Mouse (Mus musculus) hindbrain, embryonic 11.5 days (tissue): ENCODE measurements around the gene Sdhaf3. TPM values are rescaled to one million over a fixed set of nuclear protein-coding genes. Genes with fewer than 3 reads are reported as not detected.

Source experiments
- ATAC-seq: fragments of 200-750 bp; cut with Nextera tagmentation; 2 replicates; pipeline ENCODE4 v1.8.0; 2017; ENCODE audit warnings: mild to moderate bottlenecking, moderate TSS enrichment, moderate library complexity; ENCODE audit not compliant: low FRiP score
- DNase-seq: peaks from one replicate; pipeline ENCODE4 v3.0.0-alpha.2; 2015; ENCODE audit warnings: low spot score
- H3K27ac ChIP-seq: fragments of 300-500 bp; sonication (generic); 2 replicates; pipeline ENCODE4 v1.5.1; 2014; ENCODE audit warnings: mild to moderate bottlenecking, low read depth, low read length
- H3K27me3 ChIP-seq: fragments of 300-500 bp; sonication (generic); 2 replicates; pipeline ENCODE4 v1.6.1; 2014; ENCODE audit warnings: mild to moderate bottlenecking, low read length, moderate library complexity, mixed read lengths; ENCODE audit not compliant: control insufficient read depth, insufficient read depth
- H3K36me3 ChIP-seq: fragments of 300-500 bp; sonication (generic); 2 replicates; pipeline ENCODE4 v1.6.1; 2014; ENCODE audit warnings: mild to moderate bottlenecking, low read length, moderate library complexity, mixed read lengths; ENCODE audit not compliant: control insufficient read depth, insufficient read depth
- H3K4me1 ChIP-seq: fragments of 300-500 bp; sonication (generic); replicated peaks from 2 replicates; pipeline ENCODE4 v1.6.1; 2014; ENCODE audit warnings: low read length, mixed read lengths; ENCODE audit not compliant: control insufficient read depth, insufficient read depth
- H3K4me2 ChIP-seq: fragments of 300-500 bp; sonication (generic); replicated peaks from 2 replicates; pipeline ENCODE4 v1.6.1; 2014; ENCODE audit warnings: mild to moderate bottlenecking, low read depth, low read length
- H3K4me3 ChIP-seq: fragments of 300-500 bp; sonication (generic); 2 replicates; pipeline ENCODE4 v1.5.1; 2014; ENCODE audit warnings: low read depth, low read length
- H3K9ac ChIP-seq: fragments of 300-500 bp; sonication (generic); 2 replicates; pipeline ENCODE4 v1.6.1; 2014; ENCODE audit warnings: low read depth, low read length
- H3K9me3 ChIP-seq: fragments of 300-500 bp; sonication (generic); 2 replicates; pipeline ENCODE4 v1.6.1; 2016; ENCODE audit warnings: low read length; ENCODE audit not compliant: control insufficient read depth
- WGBS: fragments of 180-500 bp; shearing (Covaris S2); extraction: QIAGEN DNeasy Blood & Tissue Kit; methylation state at CpG from one replicate; pipeline ENCODE4 v1.1.7; 2014; 5-methylcytosine and 5-hydroxymethylcytosine counted together
- polyA plus RNA-seq: library from polyadenylated mRNA; unstranded; fragments of >200 nt; fragmentation: Nextera tagmentation; extraction: Ambion mirVana; gene quantifications from 2 replicates; pipeline ENCODE4 v1.2.1, GENCODE M21; 2014

Gene Sdhaf3
- polyA plus RNA-seq, 1 experiment from 2014 or later, result 9.0 TPM

DNA sequence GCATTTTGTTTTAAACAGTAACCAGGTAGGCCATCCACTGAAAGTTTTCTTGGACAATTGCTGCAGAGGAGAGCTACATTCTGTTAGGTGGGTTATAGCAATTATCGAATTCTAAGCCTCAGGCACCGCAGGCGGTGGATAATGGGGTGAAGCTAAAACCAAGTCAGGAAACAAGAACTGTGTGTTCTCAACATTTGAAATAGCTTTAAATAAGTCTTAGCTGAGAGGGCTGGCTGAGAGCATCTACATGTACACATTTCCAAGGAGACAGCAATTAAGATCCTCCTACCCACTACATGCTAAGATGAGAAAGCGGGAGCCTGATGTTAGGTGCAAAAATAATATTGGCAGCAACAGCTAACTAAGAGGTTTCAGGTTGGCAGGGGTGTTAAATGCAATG, 127.9 kb downstream of the Sdhaf3 start:
- no peaks in the 10 kb centered on the region for H3K27me3 ChIP-seq
- WGBS, result 96% methylated on average over 4 of the region's 4 CpGs
- no peaks in the 10 kb centered on the region for H3K36me3 ChIP-seq
- H3K27ac ChIP-seq, result no peak overlapping the region
- H3K4me1 ChIP-seq, result no peaks in the 10 kb centered on the region
- DNase-seq (no peak), ATAC-seq (no peak)
- no peak overlapping the region for H3K4me2 ChIP-seq
- no peak overlapping the region for H3K9ac ChIP-seq
- no peaks in the 10 kb centered on the region for H3K9me3 ChIP-seq
- H3K4me3 ChIP-seq, result no peak overlapping the region

DNA sequence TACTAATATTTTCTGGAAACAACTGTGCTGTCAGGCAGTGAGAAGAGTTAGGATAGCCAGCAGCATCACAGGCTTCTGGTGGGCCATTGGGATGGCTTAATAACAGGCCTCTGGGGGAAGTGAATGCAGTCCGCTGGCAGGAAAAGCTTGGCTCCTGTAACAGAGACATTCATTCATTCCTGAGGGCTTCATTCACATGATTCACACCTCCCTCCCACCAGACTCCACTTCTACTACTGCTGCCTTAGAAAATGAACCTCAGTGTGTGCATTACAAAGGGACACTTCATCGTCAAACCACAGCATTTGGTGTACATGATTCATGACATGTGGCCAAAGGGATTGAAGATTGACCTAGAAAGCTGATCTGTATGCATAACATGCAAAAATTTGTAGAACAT, 128.6 kb downstream of the Sdhaf3 start:
- Histone ChIP-seq H3K9ac (no peak overlapping the region), H3K4me2 (no peak overlapping the region), H3K36me3 (no peaks in the 10 kb centered on the region), H3K27me3 (no peaks in the 10 kb centered on the region), H3K4me1 (no peaks in the 10 kb centered on the region), H3K4me3 (no peak overlapping the region), H3K27ac (no peak overlapping the region), H3K9me3 (no peaks in the 10 kb centered on the region)
- ATAC-seq, result no peak
- 77% methylated on average over 2 of the region's 2 CpGs for WGBS
- DNase-seq, result no peak

DNA sequence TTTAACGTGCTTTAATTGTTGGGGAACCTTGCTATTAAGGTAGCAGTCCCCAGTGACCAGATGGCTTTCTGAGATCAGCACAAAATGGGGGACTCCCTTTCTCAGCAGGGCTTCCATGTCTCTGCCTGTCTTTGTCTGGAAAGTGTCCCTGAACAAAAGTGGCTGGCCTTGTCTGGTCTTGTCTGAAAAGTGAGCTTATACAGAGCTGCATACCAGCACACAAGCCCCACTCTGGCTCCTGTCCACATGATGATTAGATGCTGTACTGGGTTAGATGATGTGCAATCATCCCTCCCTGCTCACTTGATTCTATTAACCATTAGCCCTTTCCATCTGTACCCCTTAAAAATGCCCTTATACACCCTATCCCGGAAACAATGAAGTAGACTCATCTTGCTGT, 129.7 kb downstream of the Sdhaf3 start:
- Histone ChIP-seq H3K27me3 (no peaks in the 10 kb centered on the region), H3K36me3 (no peaks in the 10 kb centered on the region), H3K9me3 (no peaks in the 10 kb centered on the region), H3K27ac (no peak overlapping the region), H3K9ac (no peak overlapping the region), H3K4me2 (no peak overlapping the region), H3K4me1 (no peaks in the 10 kb centered on the region), H3K4me3 (no peak overlapping the region)
- ATAC-seq (no peak), DNase-seq (no peak)
- 74% methylated on average over 2 of the region's 2 CpGs for WGBS

DNA sequence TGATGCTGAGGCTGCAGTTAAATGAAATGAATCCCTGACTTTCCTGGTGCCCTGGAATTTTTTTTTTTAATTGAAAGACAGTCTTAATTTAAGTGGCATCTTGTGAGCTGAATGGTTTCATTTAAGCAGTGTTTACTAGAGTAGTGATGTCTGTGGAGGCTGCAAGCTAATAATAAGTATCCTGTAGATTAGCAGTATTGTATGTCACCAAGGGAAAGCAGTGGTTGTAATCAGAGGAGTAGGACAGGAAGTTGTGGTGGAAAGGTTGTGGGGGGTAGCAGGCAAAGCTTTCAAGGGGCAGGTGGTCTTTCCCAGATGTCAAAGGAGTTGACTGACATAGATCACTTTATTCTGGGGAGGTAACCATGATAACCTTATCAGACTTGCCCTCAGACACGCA, 136.3 kb downstream of the Sdhaf3 start:
- no peak overlapping the region for H3K4me3 ChIP-seq
- H3K9ac ChIP-seq, result no peak overlapping the region
- ATAC-seq, result no peak
- no peak overlapping the region for H3K27ac ChIP-seq
- H3K4me2 ChIP-seq, result no peak overlapping the region
- no peak for DNase-seq
- no peaks in the 10 kb centered on the region for H3K9me3 ChIP-seq
- H3K36me3 ChIP-seq, result no peaks in the 10 kb centered on the region
- H3K27me3 ChIP-seq, result no peaks in the 10 kb centered on the region
- no peaks in the 10 kb centered on the region for H3K4me1 ChIP-seq
- WGBS, result 88% methylated on average over 1 of the region's 1 CpGs

Other genes with a start within 250 kb of the Sdhaf3 start
- gene Dlx6, start 92.7 kb upstream of the Sdhaf3 start, polyA plus RNA-seq, result 0.29 and 0.65 TPM in 2 replicates
- gene Dlx5, start 73.9 kb upstream of the Sdhaf3 start, polyA plus RNA-seq, result 2.3 and 6.2 TPM in 2 replicates